Mouse (Mus musculus) adrenal gland, postnatal 14 days (tissue): Measurements from ENCODE around the gene Pbx2. TPM values are rescaled to one million over a fixed set of nuclear protein-coding genes. Genes with fewer than 3 reads are reported as not detected.

Experiments used
- DNase-seq: peaks from one replicate; pipeline ENCODE4 v3.0.0; 2021; ENCODE audit warnings: mixed read lengths
- total RNA-seq: library from RNA; stranded (reverse); gene quantifications from 2 replicates; pipeline ENCODE4 v1.2.3, GENCODE M21; 2021

The Pbx2 gene
- total RNA-seq, 1 experiment from 2014 or later: 37.2 TPM

- no peak for DNase-seq
These were observed 8.5 kb upstream of the Pbx2 start for GRCm38 (mm10) chr17:34582528-34582927.

- DNase-seq: peak; percentile 48
These were observed 7.7 kb upstream of the Pbx2 start for GRCm38 (mm10) chr17:34583397-34583796.

DNA sequence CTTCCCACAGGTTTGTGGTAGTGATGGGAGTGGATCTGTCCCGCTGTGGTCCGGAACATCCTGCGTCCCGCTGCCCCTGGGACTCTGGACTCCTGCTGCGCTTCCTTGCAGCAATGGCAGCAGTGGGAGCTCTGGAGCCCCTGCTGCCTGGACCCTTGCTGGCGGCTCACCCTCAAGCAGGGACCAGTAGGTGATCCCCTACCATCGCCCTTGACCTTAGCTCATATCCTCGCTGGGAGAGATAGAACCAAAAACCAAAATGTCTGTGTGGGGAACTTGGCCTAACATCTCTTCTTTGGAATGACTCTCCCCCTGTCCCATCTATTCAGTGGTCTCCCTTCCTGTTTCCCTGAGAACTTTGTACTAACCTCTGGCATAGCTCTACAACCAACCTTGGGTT lies 7.2 kb upstream of the Pbx2 start:
- DNase-seq: no peak

DNA sequence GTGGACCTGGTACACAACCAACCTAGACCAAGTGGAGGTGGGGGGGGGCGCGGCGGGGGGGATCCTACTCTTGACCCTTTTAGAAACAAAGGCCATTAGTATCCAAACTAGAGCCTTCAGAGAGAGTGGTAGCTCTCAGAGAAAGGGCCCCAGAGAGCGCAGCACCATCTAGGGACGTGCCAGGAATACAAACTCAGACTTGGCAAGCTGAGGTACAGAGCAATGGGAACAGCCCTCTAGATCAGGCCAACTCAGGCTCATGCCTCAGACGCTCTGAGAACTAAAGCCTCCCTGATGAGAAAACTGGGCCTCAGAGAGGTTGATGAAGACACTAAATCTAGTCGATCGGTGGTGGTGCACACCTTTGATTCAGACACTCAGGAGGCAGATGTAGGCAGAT lies 5.9 kb upstream of the Pbx2 start:
- no peak for DNase-seq

DNA sequence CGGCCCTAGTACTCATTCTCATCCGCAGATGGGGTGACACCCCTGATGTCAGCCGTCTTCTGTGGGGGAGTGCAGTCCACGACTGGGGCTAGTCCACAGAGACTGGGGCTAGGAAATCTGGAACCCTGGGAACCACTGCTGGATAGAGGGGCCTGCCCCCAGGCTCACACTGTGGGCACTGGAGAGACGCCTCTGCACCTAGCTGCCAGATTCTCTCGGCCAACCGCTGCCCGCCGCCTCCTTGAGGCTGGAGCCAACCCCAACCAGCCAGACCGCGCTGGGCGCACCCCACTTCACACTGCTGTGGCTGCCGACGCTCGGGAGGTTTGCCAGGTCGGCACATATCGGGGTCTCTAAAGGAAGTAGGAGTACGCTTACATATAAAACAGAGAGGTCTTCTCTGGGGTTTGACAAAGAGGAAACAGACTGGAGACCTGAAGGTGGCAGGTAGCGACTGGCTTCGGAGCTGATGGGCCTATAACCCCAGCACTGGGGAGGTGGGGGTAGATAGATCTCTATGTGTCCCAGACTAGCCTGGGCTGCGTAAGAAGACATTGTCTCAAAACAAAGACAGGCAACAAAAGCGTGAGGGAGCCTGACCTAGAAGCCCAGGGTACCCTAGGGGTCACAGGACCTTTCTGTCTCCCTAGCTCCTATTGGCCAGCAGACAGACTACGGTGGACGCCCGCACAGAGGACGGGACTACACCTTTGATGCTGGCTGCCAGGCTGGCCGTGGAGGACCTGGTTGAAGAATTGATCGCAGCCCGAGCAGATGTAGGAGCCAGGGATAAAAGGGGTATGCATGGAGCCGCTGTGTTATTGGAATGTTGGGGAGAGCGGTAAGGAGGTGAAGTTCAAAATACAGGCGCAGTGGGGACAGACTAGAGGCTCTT lies 4.9 kb upstream of the Pbx2 start:
- no peak for DNase-seq

GRCm38 (mm10) chr17:34586796-34587422 lies 4.2 kb upstream of the Pbx2 start:
- peak; percentile 93 for DNase-seq

DNA sequence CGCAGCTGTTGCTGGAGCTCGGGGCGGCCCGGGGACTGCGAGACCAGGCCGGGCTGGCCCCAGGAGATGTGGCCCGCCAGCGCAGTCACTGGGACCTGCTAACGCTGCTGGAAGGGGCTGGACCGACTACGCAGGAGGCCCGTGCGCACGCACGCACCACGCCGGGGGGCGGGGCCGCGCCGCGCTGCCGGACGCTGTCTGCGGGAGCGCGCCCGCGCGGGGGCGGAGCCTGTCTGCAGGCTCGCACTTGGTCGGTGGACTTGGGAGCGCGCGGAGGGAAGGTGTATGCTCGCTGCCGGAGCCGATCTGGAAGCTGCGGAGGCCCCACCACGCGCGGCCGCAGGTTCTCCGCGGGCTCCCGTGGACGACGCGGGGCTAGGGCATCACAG lies 3.6 kb upstream of the Pbx2 start:
- DNase-seq: peak; percentile 98

DNA sequence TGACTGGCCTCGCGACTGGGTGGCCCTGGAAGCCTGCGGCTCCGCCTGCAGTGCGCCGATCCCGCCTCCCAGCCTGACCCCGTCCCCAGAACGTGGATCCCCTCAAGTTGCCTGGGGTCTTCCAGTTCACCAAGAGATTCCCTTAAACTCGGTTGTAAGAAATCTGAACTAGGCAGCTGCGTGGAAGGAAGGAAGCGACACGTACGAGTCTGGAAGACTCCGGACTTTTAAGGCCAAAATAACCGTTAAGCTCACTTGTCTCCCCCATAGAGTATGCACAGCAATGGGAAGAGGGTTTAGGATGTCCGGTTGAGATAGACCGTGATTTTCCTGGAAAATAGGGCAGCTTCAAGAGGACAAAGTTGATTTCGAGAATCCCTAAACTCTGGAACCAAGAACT lies 3.3 kb upstream of the Pbx2 start:
- DNase-seq: no peak

- DNase-seq: no peak
These were observed 2.3 kb upstream of the Pbx2 start for GRCm38 (mm10) chr17:34588767-34589166.

GRCm38 (mm10) chr17:34589206-34589605 lies 1.9 kb upstream of the Pbx2 start:
- DNase-seq: no peak

- DNase-seq: peak; percentile 62
These were observed 1.4 kb upstream of the Pbx2 start, which contains the start of gene Gpsm3 for GRCm38 (mm10) chr17:34589681-34590101. Gpsm3 (plus strand) TSS chr17:34589806.

- DNase-seq: no peak
These were observed 695 bp upstream of the Pbx2 start for GRCm38 (mm10) chr17:34590154-34590987.

- peak; percentile 98 for DNase-seq
These were observed 919 bp downstream of the Pbx2 start for GRCm38 (mm10) chr17:34591994-34592375.

DNA sequence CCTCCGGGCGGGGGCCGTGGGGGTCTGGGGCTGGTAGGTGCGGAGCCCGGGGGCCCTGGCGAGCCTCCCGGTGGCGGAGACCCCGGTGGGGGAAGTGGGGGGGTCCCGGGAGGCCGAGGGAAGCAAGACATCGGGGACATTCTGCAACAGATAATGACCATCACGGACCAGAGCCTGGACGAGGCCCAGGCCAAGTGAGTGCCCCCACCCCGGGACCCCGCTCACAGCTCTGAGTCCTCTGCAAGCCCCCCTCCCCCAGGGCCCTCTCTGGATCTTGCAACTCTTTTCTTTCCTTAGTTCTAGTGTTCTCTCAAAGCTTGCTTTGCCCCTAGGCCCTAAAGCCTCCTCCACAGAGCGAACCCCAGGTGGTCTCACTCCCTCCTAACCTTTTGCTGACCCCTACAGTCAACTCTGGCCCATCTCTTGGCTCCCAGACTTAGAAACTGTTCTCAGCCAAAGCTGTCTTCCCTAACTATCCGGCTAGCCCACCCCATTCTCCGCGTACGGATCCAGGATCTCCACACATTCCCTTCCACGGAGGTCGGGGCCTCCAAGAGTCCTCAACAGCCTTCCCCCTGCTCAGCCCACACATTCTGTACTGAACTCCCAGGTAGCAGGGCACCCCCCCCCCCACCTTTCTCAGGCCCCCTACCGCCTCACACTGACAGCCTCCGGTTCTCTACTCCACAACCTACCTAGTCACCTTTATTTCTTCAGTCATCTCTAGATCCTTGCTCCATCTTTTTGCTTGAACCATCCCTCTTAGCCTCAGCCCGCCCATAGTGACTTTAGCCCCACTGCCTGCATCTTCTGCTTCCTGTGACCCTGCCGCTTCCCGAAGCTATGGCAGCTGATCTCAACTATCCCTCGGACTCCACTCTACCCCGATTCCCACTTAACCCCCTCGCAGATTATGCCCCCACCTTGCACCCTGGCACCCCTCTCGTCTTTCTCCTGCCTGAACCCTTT lies 1.8 kb downstream of the Pbx2 start:
- DNase-seq: peak; percentile 67

- peak; percentile 54 for DNase-seq
These were observed 2.9 kb downstream of the Pbx2 start for GRCm38 (mm10) chr17:34593752-34594525.

DNA sequence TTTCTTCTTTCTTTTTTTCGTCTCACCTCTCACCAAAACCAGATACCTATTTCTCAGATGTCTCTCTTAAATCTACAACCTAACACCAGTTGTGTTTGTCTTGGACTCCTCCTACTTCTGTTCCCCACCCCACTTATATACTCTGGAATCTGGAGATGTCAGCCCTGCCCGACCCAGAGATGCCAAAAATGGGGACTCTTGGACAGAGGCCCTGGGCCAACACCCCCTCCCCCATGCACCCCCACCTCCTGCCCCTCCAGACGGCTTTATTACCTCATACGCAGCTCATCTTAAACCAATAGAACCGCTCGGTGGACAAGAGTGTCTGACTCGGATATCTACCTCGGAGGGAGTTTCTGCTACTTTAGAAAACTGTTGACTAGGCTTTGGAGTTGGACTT lies 5.0 kb downstream of the Pbx2 start:
- no peak for DNase-seq

DNA sequence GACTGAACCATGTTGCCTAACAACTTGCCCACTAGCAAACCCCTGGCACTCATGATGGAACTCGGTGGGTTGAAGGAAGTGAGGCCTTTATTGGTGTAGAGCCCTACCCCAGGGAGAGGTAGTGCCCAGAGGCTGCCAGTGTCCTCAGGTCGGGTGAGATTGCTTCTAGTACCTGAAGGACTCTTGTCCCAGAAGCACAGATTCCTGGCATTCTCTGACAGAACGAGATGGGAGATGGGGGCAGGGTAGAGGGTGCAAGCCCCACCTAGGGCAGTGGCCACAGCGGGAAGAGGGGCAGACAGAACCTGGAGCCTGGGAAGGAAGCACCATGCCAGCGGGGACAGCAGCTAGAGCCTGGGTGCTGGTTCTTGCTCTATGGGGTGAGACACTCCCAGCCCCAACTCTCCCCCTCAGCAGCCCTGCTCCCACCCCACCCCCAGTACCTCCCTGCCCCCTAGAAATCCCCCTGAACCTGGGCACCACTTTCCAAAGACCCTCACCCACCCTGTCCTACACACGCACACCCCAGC lies 6.6 kb downstream of the Pbx2 start, which contains the start of gene Ager:
Gene Ager (plus strand): TSS at position 297 of the 530 bp plus-strand sequence.
- no peak for DNase-seq

- no peak for DNase-seq
These were observed 8.8 kb downstream of the Pbx2 start for GRCm38 (mm10) chr17:34599891-34600290.

DNA sequence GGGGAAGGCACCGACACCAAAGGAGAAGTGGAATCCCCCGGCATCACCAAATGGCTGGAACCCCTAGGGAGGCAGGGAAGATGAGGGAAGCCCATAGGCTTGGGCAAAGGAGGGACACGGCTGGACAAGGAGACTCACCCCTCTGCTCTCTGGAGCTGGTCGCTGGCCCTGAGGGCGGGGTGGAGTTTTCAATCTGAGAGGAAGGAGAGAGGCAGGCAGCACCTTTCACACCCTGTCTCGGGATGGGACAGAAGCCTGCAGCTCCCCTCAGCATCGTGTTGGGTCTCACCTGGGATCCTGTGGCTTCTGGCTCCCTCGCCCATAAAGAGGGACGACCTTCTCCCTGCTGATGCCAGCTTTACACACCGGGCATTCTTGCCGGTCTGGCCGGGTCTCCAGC lies 10.7 kb downstream of the Pbx2 start:
- no peak for DNase-seq

- peak; percentile 98 for DNase-seq
These were observed 12.5 kb downstream of the Pbx2 start, which contains the start of gene Rnf5 for GRCm38 (mm10) chr17:34603375-34604060. Rnf5 (minus strand) TSS chr17:34603690.
